Mouse (Mus musculus) spleen, postnatal 4 days (tissue): ENCODE data around the gene Smoc2.

Source experiments
- DNase-seq, 2 experiments: peaks; one replicate each; pipeline ENCODE4 v3.0.0; 2022; ENCODE audit warnings: low spot score in 2 of 2

The Smoc2 gene

DNA sequence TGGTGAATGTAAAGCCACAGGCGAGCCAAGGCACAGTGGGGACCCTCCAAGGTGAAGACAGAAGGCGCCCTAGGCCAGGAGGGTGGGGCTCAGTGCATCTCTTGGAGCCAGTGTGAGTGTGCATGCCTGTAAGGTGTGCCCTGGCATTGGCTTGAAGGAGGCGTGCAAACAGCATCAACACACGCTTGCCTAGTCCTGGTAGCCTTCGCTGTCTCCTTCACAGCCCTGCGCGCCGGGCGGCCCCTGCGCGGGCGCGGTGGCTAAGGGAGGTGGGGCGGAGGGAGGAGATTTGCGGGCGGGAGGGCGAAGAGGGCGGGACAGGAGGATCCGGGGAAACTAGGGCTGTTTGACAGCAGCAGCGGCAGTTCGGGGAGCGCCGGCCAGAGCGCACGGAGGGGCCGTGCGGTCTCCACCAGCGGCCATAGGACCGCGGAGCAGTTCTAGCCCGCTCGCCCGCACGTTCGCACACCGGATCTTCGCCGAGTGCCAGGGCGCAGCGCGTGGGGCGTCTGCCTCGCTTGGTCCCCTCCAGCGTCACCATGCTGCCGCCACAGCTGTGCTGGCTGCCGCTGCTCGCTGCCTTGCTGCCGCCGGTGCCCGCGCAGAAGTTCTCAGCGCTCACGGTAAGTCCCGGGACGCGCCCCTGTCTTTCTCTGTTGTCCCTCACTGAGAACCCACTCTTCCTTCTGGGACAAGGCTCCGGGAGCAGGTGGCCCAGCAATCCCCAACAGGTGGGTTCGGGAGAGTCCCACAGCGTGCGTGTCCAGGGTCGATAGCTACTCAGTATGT lies at the start of gene Smoc2:
Gene Smoc2 (plus strand): TSS at position 330 of the 789 bp plus-strand sequence.
- DNase-seq: no peak

DNA sequence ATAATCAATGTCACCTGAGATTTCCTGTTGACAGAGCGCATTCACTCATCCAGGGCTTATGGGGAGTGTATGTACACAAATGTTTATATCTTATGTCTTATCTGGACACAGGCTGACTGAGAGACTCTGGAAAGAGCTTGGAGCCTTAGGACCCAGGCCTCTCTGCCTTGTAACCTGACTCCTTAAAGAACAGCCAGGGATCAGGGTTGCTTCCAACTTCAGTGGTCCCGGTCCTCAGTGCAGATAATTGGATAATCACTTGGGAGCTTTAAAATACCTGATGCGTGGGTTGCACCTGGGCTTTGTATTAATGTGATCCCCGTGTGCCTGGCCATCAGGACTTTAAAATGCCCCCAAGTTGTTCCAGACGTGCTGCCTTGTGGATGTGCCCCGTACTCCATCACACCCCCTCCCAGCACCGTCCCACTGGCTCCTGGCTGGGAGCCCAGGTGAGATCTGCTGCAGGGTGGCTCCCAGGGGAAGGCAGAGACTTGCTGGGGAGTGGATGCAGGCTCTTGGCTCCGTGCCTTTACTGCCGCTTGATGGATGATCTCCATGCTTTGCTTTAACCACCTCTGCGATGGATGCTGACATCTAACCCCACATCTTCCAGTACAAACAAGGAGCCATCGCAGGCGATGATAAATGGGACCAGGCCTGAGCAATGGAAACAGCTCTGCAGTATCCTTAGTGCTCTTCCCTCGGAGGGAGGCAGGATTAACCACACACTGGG lies 48.4 kb upstream of the Smoc2 start:
- no peak for DNase-seq

DNA sequence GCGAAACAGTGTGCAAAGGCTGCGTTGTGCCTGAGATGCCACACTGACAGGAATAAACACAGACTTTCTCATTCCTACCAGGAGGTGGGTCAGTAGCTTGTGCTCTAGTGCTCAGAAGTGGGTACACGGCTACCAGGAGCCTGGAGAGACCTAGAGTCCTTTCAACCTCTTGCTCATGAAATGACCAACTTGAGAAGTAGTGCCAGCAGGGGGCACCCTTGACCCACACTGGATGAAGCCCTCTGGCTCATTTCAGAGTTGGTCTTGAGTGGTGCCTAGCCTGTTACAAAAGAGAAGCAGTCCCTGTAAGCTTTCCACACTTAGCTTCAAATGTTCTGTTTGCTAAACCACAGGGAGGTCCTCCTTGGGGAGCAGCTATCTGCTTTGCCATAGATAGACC lies 46.7 kb upstream of the Smoc2 start:
- DNase-seq: peak; percentile 36 to 69

DNA sequence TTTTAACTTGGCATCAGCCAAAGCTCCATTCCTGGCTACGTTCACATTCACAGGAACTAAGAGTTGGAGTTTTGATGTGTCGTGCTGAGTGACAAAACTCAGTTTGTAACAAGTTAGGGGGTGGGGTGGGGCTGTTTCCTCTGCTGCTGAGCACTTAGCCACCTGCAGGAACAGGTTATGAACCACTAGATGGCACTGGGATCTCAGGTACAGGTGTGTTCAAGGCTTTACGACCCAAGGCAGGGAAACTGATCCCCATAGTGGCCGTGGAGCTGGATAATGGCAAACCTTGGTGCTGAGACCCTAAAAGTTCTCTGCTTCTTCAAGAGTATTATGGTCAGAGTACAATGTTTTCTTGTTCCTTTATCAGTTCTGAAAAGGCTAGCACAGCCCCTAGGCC lies 45.6 kb upstream of the Smoc2 start:
- DNase-seq: no peak

DNA sequence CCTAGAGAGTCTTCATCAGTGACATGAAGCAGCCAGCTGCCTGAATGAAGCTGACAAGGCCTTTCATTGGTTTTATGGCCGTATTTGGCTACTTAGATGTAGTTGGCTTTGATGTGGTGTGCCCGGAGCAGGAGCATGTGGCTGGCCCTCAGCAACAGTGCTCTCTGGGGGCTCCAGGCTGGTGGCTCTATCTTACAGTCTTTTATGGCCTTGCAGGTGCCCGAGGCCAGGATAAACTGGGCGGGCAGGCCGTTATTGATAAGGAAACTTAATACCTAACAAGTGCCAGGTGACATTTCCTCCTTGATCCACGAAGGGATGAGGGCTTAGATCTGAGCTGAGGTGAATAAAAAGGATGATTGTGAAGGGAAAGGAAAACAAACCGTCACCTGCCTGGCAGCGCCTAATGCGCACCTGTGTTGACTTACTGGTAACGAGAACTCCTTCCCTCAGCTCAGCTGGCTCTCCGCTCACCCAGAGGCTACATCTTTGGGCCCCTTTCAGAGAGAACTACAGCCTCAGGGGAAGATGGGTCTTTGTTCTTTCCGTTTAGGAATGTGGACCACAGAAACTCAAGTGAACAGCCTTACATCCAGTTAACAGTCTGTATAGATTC lies 44.4 kb upstream of the Smoc2 start:
- no peak for DNase-seq

DNA sequence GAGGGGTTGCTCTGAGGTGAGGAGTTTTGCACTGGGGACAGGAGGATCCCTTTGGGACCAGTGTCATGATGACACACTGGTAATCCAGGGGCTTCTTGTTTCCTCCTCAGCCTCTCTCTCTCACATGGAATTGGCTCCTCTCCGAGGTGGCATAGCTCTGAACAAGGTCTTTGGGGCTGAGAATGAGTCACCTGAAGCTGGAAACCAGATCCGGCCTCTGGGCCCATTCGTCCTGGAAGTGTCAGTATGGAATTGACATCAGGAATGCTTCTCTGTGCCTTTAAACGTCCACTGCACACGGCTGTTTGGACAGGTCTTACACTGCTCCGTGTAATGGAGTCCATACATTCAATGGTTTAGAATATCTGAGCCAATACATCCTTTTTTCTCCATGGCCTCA lies 42.2 kb upstream of the Smoc2 start:
- DNase-seq: no peak

DNA sequence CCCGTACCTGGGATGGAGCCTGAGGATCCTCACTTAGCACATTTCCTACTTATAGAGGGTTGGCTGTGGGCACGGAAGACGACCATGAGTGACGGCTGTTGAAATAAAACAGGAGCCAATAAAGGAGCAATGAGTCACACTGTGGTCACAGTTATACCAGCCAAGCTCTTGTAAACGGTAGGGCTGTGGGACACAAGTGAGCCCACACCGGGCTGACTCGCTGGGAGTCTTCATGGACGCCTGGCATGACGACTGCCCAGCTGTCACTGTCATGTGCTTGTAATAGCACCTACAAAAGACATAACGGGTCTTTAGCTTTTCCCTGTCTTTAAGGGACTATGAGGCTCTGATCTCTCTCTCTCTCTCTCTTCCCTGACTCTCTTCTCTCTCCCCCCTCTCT lies 39.3 kb upstream of the Smoc2 start:
- DNase-seq: no peak

DNA sequence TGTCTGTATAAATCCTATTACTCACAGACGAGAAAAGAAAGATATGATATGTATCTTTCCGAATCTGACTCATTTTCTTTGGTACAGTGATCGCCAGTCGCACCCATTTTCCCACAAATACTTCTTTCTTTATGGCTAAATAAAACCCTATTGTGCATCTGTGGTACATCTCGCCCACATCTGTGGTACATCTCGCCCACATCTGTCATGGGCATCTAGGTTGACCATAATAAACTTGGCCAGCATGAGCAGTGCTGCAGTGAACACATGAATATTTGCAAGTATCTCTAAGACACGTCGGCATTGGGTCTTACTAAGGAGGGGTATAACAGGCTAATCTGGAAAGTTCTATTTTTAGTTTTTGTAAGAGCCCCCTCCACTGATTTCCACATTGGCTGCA lies 36.7 kb upstream of the Smoc2 start:
- no peak for DNase-seq

DNA sequence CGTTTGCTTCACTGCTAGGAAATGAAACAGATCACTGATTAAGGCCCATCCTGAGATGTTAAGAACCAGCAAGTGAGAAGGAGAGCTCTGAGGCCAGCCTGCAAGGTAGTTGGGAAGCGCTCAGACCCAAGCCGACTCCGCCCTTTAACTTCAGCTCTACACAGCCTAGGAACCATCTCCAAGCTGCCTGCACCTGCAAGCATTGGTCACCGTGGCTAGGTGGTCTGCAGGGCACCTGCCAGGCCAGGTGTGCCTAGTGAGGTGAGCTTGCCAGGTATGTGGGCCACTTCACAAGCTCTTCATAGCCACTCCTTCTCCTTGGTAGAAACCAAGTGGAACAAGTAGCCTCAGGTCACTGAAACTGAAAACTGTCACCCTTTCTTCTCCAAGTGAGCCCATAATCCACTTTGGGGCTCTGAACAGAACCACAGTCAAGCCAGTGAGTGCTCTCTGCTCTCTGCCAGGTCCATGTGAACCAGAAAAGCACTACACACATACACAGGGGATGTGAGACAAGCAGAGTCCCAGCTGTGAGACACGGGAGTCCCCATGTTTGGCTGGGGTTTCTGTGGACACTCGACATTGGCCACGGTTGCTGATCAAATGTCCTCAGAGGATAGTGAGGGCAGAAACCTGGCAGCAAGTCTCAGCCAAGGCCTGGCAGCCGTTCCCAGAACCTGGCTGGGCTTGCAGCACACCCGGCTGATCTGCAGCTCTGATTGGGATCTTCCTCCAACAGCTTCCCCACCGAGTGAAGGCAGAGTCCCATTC lies 34.9 kb upstream of the Smoc2 start:
- DNase-seq: no peak

DNA sequence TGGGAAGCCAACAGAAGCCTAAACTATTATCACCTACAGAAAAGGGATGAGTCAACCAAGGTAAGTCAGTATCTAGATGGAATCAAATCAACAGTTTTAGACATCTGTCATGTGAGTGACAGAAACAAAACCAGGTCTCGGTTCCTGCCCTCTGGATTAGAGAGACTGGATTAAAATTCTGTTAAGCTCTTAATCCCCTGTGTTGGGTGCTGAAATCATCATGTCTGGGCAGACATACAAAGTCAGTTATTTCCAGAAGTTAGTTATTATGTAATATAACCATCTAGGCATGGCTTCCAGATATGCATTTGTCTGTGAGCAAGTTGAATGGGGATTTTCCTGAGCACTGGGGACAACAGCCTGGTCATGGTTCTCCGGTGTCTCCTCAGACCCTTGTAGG lies 33.0 kb upstream of the Smoc2 start:
- no peak for DNase-seq

DNA sequence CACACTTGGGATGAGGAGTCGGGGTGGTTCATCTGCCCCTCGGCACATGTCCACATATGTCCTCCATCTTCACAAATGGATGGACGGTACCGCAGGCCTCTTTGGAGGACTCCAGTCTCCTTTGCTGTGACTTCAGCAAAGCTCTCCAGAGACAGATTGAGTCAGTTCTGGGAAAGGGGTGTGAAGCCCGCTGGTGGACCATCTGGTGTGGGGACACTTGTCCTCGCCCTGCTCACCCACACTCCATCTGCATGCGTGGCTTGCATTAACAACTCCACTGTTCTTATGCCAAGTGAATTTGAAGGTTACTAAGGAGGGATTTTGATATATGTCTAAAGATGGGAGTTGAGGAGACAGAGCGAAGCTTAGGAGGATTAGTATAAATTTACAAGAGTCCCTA lies 31.4 kb upstream of the Smoc2 start:
- DNase-seq: no peak

DNA sequence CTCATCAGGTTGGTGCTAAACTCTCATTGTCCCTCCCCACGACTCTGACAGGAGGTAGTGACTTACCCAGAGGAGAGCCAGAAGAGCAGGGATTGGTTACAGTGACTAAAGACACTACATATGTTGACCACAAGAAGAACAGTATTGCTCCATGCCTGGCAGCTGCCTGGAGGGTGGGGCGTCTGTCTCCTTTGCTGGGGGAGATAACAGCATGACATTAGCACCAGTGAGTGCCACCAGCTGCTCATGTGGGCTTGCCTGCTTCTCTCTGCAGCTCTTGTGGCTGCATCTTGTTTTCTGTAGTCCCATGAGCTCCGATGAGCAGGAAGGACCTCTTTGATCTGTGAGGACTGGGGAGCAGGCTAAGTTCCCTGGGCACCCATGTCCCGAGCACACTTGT lies 29.7 kb upstream of the Smoc2 start:
- peak in 1 of 2 experiments; percentile 27 for DNase-seq

DNA sequence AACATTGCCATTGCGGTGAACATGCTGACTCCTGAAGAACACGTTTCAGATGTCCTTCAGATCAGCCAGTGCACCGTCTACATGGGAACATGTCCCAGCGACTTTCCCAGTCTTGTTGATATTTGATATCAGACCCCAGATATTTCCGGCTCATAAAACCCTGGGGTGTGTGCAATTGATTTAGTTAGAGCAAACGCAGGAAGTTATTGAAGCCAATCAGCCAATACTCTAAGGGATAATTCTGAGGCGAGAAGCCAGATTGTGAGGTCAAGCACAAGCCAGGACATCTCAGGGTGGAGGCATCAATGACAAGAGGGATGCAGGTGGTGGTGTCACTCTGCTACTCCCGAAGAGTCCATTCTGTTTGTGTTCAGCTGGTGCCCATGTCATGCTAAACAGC lies 28.9 kb upstream of the Smoc2 start:
- no peak for DNase-seq

DNA sequence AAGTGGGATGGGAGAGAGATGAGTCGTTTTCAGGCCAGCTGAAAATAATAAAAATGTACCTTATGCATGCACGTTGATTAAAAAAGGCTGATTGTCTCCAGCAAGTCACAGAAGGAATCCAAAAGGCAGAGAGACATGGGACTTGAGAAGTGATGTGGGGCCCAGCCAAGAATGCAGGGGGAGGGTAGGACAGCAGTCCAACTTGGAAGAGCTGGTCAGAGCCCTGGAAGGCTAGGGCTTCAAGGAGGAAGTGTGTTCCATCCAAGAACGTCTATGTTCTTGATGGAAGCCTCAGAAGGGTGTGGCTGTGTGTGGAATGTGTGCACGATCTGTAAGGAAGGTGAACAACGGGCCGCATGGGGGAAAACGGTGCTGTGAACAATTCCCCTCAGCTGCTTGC lies 26.9 kb upstream of the Smoc2 start:
- DNase-seq: no peak

DNA sequence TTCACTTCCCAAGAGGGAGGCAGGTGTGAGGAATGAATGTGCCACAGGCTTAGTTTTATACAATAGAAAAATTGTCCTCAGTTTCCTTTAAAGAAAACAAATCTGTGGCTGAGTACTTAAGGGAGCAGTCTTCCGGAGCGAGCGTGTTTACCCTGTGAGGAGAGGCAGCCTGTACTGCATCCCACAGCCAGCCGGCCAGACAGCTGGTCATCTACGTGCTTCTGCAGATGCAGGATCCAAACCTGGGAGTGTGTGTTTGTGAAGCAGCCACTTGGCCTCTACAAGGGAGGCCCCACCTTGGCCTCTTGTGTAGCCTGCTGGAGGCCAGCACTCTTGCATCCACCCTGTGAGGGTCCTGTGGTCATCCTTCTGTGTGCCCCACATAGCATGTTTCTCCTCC lies 24.7 kb upstream of the Smoc2 start:
- DNase-seq: no peak

DNA sequence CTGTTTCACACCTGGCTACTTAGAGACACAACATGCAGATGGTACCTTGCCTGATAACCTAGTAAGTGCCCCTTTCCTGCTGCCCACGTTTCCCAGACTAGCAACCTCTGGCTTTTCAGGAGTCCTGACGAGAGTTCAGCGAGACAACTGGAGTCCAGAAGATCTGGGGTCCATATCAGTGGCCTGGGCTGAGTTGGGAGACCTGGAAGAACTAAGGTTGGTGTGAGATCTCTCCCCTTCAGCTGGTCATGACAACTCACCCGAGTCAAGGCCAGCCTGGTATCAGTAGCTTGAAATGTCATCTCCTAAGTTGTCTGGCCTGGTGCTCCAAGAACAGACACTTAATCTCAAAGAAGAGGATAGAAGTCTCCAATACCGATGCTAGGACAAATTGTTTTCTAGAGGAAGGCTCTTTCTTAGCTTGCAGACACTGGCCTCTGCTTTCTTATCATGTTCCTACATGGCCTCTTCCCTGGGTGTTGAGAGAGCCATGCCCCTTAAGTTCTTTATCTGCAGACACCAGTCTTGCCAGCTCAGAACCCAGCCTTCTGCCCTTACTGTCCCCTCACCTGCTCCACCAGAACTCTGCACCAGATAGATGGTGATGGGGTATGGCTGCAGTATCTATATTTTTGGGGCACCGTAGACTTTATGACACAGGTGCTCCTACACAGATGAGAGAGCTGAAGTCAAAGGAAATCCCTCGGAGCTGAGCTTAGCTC lies 21.3 kb upstream of the Smoc2 start:
- no peak for DNase-seq

DNA sequence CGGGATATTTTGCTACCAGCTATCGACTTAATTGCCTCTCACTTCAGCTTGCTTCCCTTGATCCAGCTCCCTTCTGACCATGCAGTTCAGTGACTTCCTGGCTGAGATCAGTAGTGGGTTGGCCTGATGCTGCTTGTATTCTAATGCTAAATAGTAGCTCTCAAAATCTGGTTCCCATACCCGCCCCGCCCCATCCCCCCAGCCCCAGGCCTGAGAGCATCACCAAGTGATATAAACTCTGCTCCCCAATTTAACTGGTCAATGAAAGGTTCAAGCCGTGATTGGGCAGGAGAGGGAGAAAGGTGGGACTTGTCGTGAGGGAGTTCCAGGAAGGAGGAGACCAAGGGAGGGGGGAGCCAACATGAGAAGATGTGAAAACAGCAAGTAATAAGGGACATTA lies 20.4 kb upstream of the Smoc2 start:
- DNase-seq: no peak

DNA sequence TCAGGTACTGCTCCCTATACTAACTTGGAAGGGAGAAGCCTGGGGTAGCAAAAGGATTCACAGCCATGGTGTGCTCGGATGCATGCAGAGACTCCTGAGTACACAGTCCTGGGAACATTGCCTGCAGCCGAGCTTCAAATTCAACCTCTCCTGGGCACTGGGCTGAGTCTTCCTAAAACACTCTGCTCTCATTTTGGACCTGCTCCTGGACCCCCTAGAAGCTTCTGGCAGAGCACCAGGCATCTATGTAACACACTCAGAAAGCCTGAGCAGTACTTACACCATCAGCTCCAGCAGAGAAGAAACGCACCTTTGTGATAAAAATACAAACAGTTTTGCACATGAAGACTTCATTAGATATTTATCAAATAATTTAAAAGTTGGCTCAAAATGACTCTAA lies 18.3 kb upstream of the Smoc2 start:
- no peak for DNase-seq

DNA sequence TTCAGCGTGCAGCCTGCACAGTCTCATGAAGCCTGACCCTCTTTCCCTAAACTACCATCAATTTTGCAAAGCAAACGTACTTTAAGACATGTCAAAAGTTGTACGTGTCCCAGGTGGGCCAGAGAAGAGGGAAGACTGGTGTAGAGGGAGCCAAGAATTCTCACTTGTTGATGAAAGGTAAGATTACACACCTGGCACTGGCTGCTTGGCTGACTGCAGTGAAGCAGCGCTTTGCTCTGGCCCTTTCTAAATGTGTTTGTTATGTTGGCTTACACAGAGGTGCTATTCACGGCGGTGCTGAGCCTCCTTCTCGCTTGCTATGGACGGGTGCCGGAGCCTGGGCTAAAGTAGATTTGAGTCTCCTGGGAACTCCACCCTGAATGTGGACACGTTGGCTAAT lies 17.1 kb upstream of the Smoc2 start:
- no peak for DNase-seq

DNA sequence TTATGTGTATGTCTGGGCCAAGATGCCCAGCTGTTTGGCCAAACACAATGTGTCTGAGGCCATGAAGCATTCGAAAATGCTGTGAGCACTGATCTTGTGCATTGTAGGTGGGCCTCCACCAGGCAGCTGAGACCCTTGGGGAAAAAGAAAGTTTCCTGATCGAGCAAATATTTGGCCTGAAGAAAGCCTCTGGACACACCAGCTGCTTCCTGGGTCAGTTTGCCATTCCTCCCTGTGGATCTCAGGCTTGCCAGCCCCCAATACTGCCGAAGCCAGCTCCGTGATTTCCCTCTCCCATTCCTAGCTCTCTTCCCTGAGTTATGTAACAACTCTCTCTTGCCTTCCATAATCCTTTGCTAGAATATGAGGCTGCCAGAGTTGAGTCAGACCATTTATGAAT lies 11.3 kb upstream of the Smoc2 start:
- DNase-seq: no peak

DNA sequence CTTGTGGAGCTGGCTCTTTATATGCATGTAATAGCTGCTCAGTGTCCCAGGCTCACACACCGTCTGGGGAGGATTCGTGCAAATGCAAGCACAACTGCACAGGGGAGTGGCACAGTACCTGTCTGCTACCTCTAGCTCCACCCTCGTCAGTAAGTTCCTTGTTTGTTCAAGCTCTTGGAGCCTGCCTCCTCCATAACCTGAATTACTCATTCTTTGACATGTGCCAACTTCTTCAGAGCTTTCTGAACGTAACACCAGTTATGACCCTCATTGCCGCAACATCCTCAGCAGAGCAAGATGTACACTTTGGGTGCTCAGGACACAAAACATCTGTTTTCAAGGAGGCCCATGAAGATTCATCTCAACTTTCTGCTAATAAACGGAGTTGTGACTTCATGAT lies 5.9 kb upstream of the Smoc2 start:
- no peak for DNase-seq

DNA sequence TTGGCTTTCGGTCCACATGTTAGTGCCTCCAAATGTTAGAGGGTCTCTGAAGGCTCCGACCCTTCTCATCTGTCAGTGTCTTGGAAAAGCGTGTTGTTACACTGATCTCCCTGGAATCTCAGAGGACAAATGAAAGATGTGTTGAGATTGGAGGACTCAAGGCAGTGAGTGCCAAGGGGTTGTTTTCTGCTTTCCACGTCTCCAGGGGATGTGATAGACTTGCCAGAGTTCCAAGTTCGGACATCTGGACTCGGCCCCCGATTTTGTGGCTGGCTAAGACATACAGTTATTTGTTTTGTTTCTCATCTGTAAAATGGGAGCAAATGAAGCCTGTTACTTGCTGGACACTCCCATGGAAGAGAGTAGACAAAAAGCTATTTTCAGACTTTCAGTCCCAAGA lies 2.0 kb upstream of the Smoc2 start:
- no peak for DNase-seq
